Mouse (Mus musculus) thymus, adult 2 months (tissue): ENCODE results near the gene Phtf2.

Source experiments
- CTCF ChIP-seq: fragments of 200-500 bp; IDR thresholded peaks from 2 replicates; pipeline ENCODE4 v1.5.1; 2012; ENCODE audit warnings: mild to moderate bottlenecking, control low read depth, low read length, moderate library complexity, borderline replicate concordance; ENCODE audit not compliant: control insufficient read depth, poor library complexity, insufficient read depth; ENCODE audit errors: extremely low read depth
- POLR2A ChIP-seq: fragments of 200-500 bp; IDR thresholded peaks from 2 replicates; pipeline ENCODE4 v1.6.1; 2012; ENCODE audit warnings: mild to moderate bottlenecking, low read length, control low read depth, moderate library complexity; ENCODE audit not compliant: control insufficient read depth, poor library complexity, insufficient read depth; ENCODE audit errors: extremely low read depth

- no peak for TF ChIP-seq POLR2A
- no peak for TF ChIP-seq CTCF
Measured at GRCm38 (mm10) chr5:20905437-20905836, 23.5 kb upstream of the Phtf2 start.
